Mouse (Mus musculus) granulocyte monocyte progenitor cell, adult 5-6 weeks (primary cell): ENCODE results near the gene E430018J23Rik. TPM values are rescaled to one million over a fixed set of nuclear protein-coding genes. Genes with fewer than 3 reads are reported as not detected.
"Not testable (repeated sequence)": the region's sequence is repeated elsewhere in the genome, so short reads cannot be mapped to it uniquely, and the experiment has no call there.

Experiments
- ATAC-seq: replicated peaks from 2 replicates; pipeline ENCODE4 v1.8.0; 2016; ENCODE audit warnings: mild to moderate bottlenecking, moderate TSS enrichment, inconsistent platforms; ENCODE audit not compliant: poor library complexity, severe bottlenecking
- total RNA-seq, 2 experiments: library from RNA; stranded (forward) in 1 of 2; stranded (reverse) in 1 of 2; fragments of 200-712, 200-1000 nt in 1 of 2; fragments of >200 nt in 1 of 2; fragmentation: Nextera tagmentation in 1 of 2; gene quantifications; 2 replicates each; pipeline ENCODE4 v1.2.3; 2014 to 2017

Gene E430018J23Rik
- total RNA-seq, 2 experiments from 2014 or later = 4.2 TPM; not detected in 1

DNA sequence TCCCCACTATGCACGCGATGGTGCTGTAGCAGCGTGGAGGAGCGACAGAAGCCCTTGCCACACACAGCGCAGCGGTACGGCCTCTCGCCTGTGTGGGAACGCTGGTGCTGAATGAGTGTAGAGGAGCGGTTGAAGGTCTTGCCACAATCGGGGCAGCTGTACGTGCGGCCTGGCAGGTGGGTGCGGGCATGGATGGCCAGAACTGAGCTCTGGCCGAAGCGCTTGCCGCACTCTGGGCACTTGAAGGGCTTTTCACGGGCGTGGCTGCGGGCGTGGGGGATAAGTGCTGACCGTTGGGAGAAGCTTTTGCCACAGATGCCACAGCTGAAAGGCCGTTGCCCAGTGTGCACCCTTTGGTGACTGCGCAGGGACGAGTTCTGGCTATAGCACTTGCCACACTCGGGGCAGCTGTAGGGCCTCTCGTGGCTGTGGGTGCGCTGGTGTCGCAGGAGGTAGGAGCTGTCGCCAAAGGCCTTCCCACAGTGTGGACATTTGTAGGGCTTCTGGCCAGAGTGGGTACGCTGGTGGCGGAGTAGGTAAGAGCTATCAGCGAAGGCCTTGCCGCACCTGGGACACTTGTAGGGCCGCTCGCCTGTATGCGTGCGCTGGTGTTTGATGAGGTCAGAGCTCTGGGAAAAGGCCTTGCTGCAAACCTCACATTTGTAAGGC lies 49.9 kb downstream of the E430018J23Rik start:
- ATAC-seq = no peak

DNA sequence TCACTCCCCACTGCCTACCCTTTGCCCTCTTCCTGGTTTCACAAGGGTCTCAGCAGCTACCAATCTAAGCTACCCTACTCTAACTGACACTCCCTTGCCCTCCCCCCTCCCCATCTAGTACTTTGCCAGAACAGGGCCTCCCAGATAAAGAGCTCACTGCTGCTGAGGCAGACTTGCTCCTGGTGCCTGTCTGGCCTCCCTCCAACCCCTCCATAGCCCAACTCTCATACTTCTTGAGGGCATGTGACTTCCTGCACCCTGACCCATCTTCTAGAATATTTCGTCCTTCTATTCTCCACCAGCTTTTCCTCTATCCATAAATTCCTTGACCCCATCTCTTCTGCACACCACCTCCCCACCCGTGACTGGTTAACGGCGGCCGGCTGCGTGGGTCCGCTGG lies 50.5 kb downstream of the E430018J23Rik start:
- no peak for ATAC-seq

DNA sequence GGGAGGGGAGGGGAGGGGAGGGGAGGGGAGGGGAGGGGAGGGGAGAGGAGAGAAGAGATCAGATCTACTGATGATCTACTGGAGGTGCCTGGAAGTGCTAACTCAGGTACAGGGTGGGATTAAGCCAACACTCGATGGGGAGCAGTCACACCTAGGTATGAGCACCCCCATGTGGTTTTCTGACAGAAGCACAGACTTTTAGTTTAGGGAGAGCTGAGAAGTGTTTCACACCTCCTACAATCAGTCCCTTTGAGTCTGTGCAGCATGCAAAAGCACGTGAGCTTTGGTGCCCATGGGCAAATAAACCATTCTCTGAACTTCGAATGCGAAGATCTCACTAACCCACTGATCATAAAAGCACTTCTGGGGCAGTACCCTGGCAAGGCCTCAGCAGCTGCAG lies 51.1 kb downstream of the E430018J23Rik start:
- no peak for ATAC-seq

DNA sequence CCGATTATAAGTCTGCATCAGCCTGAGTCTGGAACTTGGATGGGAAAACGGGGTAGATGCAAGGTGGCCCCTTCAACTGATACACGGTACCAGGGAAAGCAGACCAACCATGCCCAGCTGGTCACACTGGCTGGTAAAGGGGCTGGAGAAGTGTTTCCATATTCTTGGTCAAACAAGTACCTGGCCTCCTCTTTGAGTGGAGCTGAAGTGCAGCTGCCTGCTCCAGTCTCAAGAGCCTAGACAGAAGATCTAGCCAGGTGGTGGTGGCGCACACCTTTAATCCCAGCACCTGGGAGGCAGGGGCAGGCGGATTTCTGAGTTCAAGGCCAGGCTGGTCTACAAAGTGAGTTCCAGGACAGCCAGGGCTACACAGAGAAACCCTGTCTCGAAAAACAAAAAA lies 51.6 kb downstream of the E430018J23Rik start:
- ATAC-seq = not testable (repeated sequence)

DNA sequence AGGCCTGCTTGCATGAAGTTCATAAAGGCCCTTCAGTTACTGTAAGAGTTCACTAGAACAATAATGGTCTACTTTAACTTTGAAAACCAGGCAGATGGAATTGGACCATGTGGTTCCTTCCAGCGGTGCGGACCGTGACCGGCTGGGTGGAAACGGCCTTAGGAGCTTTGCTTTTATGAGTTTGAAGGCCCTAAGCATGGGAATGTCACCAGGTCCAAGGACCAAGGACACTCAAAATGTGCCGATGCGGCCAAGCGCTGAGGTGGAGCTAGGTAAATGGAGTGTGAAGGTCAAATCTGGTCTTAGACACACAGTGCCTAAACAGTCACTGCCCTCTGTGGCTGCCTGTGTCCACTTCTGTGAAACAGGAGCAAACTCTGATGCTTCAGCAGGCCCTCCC lies 52.1 kb downstream of the E430018J23Rik start:
- ATAC-seq = no peak

Other genes with a start within 250 kb of the E430018J23Rik start
- 21.1 and 44.7 TPM in 2 replicates for gene Cd2bp2, start 197.6 kb downstream of the E430018J23Rik start, total RNA-seq (2014; fragmentation: Nextera tagmentation)
- gene Cd2bp2, start 197.6 kb downstream of the E430018J23Rik start, total RNA-seq (2017) = 44.1 and 58.2 TPM in 2 replicates
- gene Tbc1d10b, start 185.2 kb downstream of the E430018J23Rik start, total RNA-seq (2014; fragmentation: Nextera tagmentation) = 27.0 and 33.2 TPM in 2 replicates
- 26.2 and 35.0 TPM in 2 replicates for gene Tbc1d10b, start 185.2 kb downstream of the E430018J23Rik start, total RNA-seq (2017)
- gene Mylpf, start 184.7 kb downstream of the E430018J23Rik start, total RNA-seq (2014; fragmentation: Nextera tagmentation) = 9.1 and 25.5 TPM in 2 replicates
- 1.2 and 4.3 TPM in 2 replicates for gene Mylpf, start 184.7 kb downstream of the E430018J23Rik start, total RNA-seq (2017)
- 6.0 and 18.7 TPM in 2 replicates for gene Zfp553, start 160.6 kb downstream of the E430018J23Rik start, total RNA-seq (2014; fragmentation: Nextera tagmentation)
- 11.4 and 12.0 TPM in 2 replicates for gene Zfp553, start 160.6 kb downstream of the E430018J23Rik start, total RNA-seq (2017)
- gene Sept1, start 160.5 kb downstream of the E430018J23Rik start, total RNA-seq (2014; fragmentation: Nextera tagmentation) = 17.1 and 23.3 TPM in 2 replicates
- 29.1 and 33.3 TPM in 2 replicates for gene Sept1, start 160.5 kb downstream of the E430018J23Rik start, total RNA-seq (2017)
- gene Zfp771, start 149.4 kb downstream of the E430018J23Rik start, total RNA-seq (2014; fragmentation: Nextera tagmentation) = 4.9 and 7.8 TPM in 2 replicates
- 5.9 and 10.6 TPM in 2 replicates for gene Zfp771, start 149.4 kb downstream of the E430018J23Rik start, total RNA-seq (2017)
- gene Dctpp1, start 132.9 kb downstream of the E430018J23Rik start, total RNA-seq (2014; fragmentation: Nextera tagmentation) = 99.5 and 126 TPM in 2 replicates
- gene Dctpp1, start 132.9 kb downstream of the E430018J23Rik start, total RNA-seq (2017) = 68.9 and 72.0 TPM in 2 replicates
- gene Sephs2, start 119.6 kb downstream of the E430018J23Rik start, total RNA-seq (2014; fragmentation: Nextera tagmentation) = 63.0 and 70.4 TPM in 2 replicates
- gene Sephs2, start 119.6 kb downstream of the E430018J23Rik start, total RNA-seq (2017) = 158 and 176 TPM in 2 replicates
- gene Itgal, start 97.4 kb downstream of the E430018J23Rik start, total RNA-seq (2014; fragmentation: Nextera tagmentation) = 57.2 and 65.5 TPM in 2 replicates
- 22.4 and 27.1 TPM in 2 replicates for gene Itgal, start 97.4 kb downstream of the E430018J23Rik start, total RNA-seq (2017)
- 3.7 and 9.6 TPM in 2 replicates for gene Zfp768, start 48.0 kb downstream of the E430018J23Rik start, total RNA-seq (2014; fragmentation: Nextera tagmentation)
- gene Zfp768, start 48.0 kb downstream of the E430018J23Rik start, total RNA-seq (2017) = 5.5 and 6.2 TPM in 2 replicates
- gene Zfp747, start 17.6 kb downstream of the E430018J23Rik start, total RNA-seq (2014; fragmentation: Nextera tagmentation) = 1.8 and 4.4 TPM in 2 replicates
- gene Zfp747, start 17.6 kb downstream of the E430018J23Rik start, total RNA-seq (2017) = 6.2 and 13.4 TPM in 2 replicates
- gene 9130019O22Rik, start 6.5 kb downstream of the E430018J23Rik start, total RNA-seq (2014; fragmentation: Nextera tagmentation) = 2.7 and 3.7 TPM in 2 replicates
- gene 9130019O22Rik, start 6.5 kb downstream of the E430018J23Rik start, total RNA-seq (2017) = 4.1 and 5.5 TPM in 2 replicates
- gene Zfp764, start 13.2 kb upstream of the E430018J23Rik start, total RNA-seq (2014; fragmentation: Nextera tagmentation) = 8.9 and 10.8 TPM in 2 replicates
- gene Zfp764, start 13.2 kb upstream of the E430018J23Rik start, total RNA-seq (2017) = 12.5 and 15.1 TPM in 2 replicates
- 13.5 and 17.6 TPM in 2 replicates for gene Zfp688, start 28.4 kb upstream of the E430018J23Rik start, total RNA-seq (2014; fragmentation: Nextera tagmentation)
- 7.1 and 12.5 TPM in 2 replicates for gene Zfp688, start 28.4 kb upstream of the E430018J23Rik start, total RNA-seq (2017)
- 0.70 and 3.9 TPM in 2 replicates for gene Zfp689, start 55.5 kb upstream of the E430018J23Rik start, total RNA-seq (2014; fragmentation: Nextera tagmentation)
- 2.7 and 3.6 TPM in 2 replicates for gene Zfp689, start 55.5 kb upstream of the E430018J23Rik start, total RNA-seq (2017)
- 96.7 and 115 TPM in 2 replicates for gene Prr14, start 66.0 kb upstream of the E430018J23Rik start, total RNA-seq (2014; fragmentation: Nextera tagmentation)
- 23.8 and 29.0 TPM in 2 replicates for gene Prr14, start 66.0 kb upstream of the E430018J23Rik start, total RNA-seq (2017)
- gene Fbrs, start 85.6 kb upstream of the E430018J23Rik start, total RNA-seq (2014; fragmentation: Nextera tagmentation) = 87.1 and 132 TPM in 2 replicates
- gene Fbrs, start 85.6 kb upstream of the E430018J23Rik start, total RNA-seq (2017) = 21.9 and 28.5 TPM in 2 replicates
- 139 and 145 TPM in 2 replicates for gene Srcap, start 118.4 kb upstream of the E430018J23Rik start, total RNA-seq (2014; fragmentation: Nextera tagmentation)
- 20.9 and 22.9 TPM in 2 replicates for gene Srcap, start 118.4 kb upstream of the E430018J23Rik start, total RNA-seq (2017)
- 25.2 and 31.5 TPM in 2 replicates for gene Gm42715, start 126.0 kb upstream of the E430018J23Rik start, total RNA-seq (2014; fragmentation: Nextera tagmentation)
- 5.7 and 6.4 TPM in 2 replicates for gene Gm42715, start 126.0 kb upstream of the E430018J23Rik start, total RNA-seq (2017)
- gene Tmem265, start 167.8 kb upstream of the E430018J23Rik start, total RNA-seq (2014; fragmentation: Nextera tagmentation) = 8.1 TPM in 1 of 2 replicates, not detected in the other
- gene Tmem265, start 167.8 kb upstream of the E430018J23Rik start, total RNA-seq (2017) = 0.99 and 2.9 TPM in 2 replicates
- gene Phkg2, start 179.7 kb upstream of the E430018J23Rik start, total RNA-seq (2014; fragmentation: Nextera tagmentation) = 57.0 and 72.0 TPM in 2 replicates
- 27.4 and 31.7 TPM in 2 replicates for gene Phkg2, start 179.7 kb upstream of the E430018J23Rik start, total RNA-seq (2017)
- gene Ccdc189, start 195.0 kb upstream of the E430018J23Rik start, total RNA-seq (2014; fragmentation: Nextera tagmentation) = 0.37 and 0.77 TPM in 2 replicates
- gene Ccdc189, start 195.0 kb upstream of the E430018J23Rik start, total RNA-seq (2017) = 1.6 and 3.9 TPM in 2 replicates
- 25.0 and 48.1 TPM in 2 replicates for gene Rnf40, start 195.1 kb upstream of the E430018J23Rik start, total RNA-seq (2014; fragmentation: Nextera tagmentation)
- 35.3 and 42.8 TPM in 2 replicates for gene Rnf40, start 195.1 kb upstream of the E430018J23Rik start, total RNA-seq (2017)
- gene Zfp629, start 222.2 kb upstream of the E430018J23Rik start, total RNA-seq (2014; fragmentation: Nextera tagmentation) = 12.9 and 18.9 TPM in 2 replicates
- 8.2 and 12.6 TPM in 2 replicates for gene Zfp629, start 222.2 kb upstream of the E430018J23Rik start, total RNA-seq (2017)